Mouse (Mus musculus) heart, embryonic 14.5 days (tissue): ENCODE measurements around the gene Ctdnep1. TPM values are rescaled to one million over a fixed set of nuclear protein-coding genes. Genes with fewer than 3 reads are reported as not detected.
A peak's percentile ranks its signal among the peaks of the same experiment; 100 is the strongest.
"Not testable (repeated sequence)": the region's sequence is repeated elsewhere in the genome, so short reads cannot be mapped to it uniquely, and the experiment has no call there.

Source experiments
- ATAC-seq: fragments of 200-750 bp; cut with Nextera tagmentation; 2 replicates; pipeline ENCODE4 v1.8.0; 2017; ENCODE audit warnings: low read depth, moderate TSS enrichment; ENCODE audit not compliant: insufficient number of reproducible peaks, insufficient read depth, low FRiP score
- H3K27ac ChIP-seq, 2 experiments: fragments of 200-500 bp in 1 of 2; fragments of 300-500 bp in 1 of 2; sonication (generic) in 1 of 2; replicated peaks in 1 of 2; 2 replicates each; pipeline ENCODE4 v1.5.1; 2012 to 2014; ENCODE audit warnings: low read depth in 2 of 2, low read length in 2 of 2, control low read depth in 1 of 2, mild to moderate bottlenecking in 1 of 2, mixed read lengths in 1 of 2; ENCODE audit not compliant: control insufficient read depth in 1 of 2, insufficient read depth in 1 of 2
- H3K27me3 ChIP-seq: fragments of 300-500 bp; sonication (generic); 2 replicates; pipeline ENCODE4 v1.6.1; 2014; ENCODE audit warnings: mild to moderate bottlenecking, low read length, control low read depth; ENCODE audit not compliant: control insufficient read depth, insufficient read depth
- H3K36me3 ChIP-seq: fragments of 300-500 bp; sonication (generic); 2 replicates; pipeline ENCODE4 v1.6.1; 2014; ENCODE audit warnings: mild to moderate bottlenecking, control low read depth, low read length, mixed read lengths; ENCODE audit not compliant: control insufficient read depth, insufficient read depth
- H3K4me1 ChIP-seq, 2 experiments: fragments of 200-500 bp in 1 of 2; fragments of 300-500 bp in 1 of 2; sonication (generic) in 1 of 2; 2 replicates each; pipeline ENCODE4 v1.6.1; 2012 to 2014; ENCODE audit warnings: low read length in 2 of 2, control low read depth in 1 of 2, mixed read lengths in 1 of 2; ENCODE audit not compliant: control insufficient read depth in 2 of 2, insufficient read depth in 2 of 2
- H3K4me2 ChIP-seq: fragments of 300-500 bp; sonication (generic); 2 replicates; pipeline ENCODE4 v1.6.1; 2014; ENCODE audit warnings: mild to moderate bottlenecking, low read length
- H3K4me3 ChIP-seq, 2 experiments: fragments of 200-500 bp in 1 of 2; fragments of 300-500 bp in 1 of 2; sonication (generic) in 1 of 2; 2 replicates each; pipeline ENCODE4 v1.5.1; 2012 to 2014; ENCODE audit warnings: low read length in 2 of 2, mild to moderate bottlenecking in 2 of 2, control low read depth in 1 of 2, low read depth in 1 of 2, moderate library complexity in 1 of 2; ENCODE audit not compliant: control insufficient read depth in 1 of 2, insufficient read depth in 1 of 2
- H3K9ac ChIP-seq: fragments of 300-500 bp; sonication (generic); 2 replicates; pipeline ENCODE4 v1.6.1; 2014; ENCODE audit warnings: mild to moderate bottlenecking, low read length
- H3K9me3 ChIP-seq: fragments of 300-500 bp; sonication (generic); 2 replicates; pipeline ENCODE4 v1.6.1; 2016; ENCODE audit warnings: low read length, control low read depth; ENCODE audit not compliant: control insufficient read depth
- WGBS: fragments of 180-500 bp; shearing (Covaris S2); extraction: QIAGEN DNeasy Blood & Tissue Kit; methylation state at CpG from one replicate; pipeline ENCODE4 v1.1.7; 2014; 5-methylcytosine and 5-hydroxymethylcytosine counted together
- polyA plus RNA-seq: library from polyadenylated mRNA; unstranded; fragments of >200 nt; fragmentation: Nextera tagmentation; extraction: Ambion mirVana; gene quantifications from 2 replicates; pipeline ENCODE4 v1.2.1, GENCODE M21; 2014

Gene Ctdnep1
- polyA plus RNA-seq, 1 experiment from 2014 or later, result 26.0 TPM

DNA sequence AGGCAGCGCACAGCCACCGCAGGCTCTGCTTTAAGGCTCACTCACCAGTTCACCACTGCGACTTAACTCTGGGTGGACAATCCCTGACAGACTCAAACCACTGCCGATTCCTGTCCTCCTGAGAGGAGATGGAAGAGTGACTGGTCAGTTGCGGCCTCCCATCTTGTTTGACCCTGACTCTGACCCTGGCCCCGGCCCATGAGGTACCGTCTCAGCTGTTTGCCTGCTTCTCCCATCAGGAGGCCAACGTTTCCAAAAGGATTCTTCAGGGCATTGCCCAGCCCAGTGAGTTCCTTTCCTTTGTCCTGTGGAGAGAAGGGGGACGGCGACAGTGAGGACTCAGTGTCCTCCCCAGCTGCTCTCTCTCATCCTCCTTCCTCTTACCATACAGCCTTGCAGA, 30.0 kb downstream of the Ctdnep1 start:
- Histone ChIP-seq H3K36me3 (peaks cover 82% of the 10 kb centered on the region), H3K9ac (no peak overlapping the region), H3K27ac (no peak overlapping the region), H3K4me1 (peaks cover 2 to 10% of the 10 kb centered on the region in 2 experiments; a peak in 3 of 4 replicates), H3K9me3 (no peaks in the 10 kb centered on the region), H3K4me3 (no peak overlapping the region), H3K27me3 (no peaks in the 10 kb centered on the region), H3K4me2 (no peak overlapping the region)
- no peak for ATAC-seq
- WGBS, result 87% methylated on average over 10 of the region's 10 CpGs

DNA sequence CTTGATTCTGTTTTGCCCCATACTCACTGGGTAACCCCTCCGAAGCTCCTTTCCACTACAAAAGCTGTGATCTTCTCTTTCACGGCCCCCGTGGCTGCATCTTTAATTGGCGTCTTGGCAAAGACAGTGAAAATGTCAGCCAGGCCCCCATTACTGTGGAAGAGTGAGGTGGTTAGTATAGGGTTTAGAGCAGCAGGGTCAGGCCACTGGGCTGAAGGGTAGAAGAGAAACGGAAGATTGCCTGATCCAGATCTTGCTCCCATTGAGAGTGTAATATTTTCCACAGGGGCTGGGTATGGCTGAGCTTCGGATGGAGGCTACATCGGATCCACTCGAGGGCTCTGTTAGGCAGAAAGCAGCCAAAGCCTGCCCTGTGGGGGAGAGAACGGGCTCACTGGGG, 32.0 kb downstream of the Ctdnep1 start:
- Histone ChIP-seq H3K9ac (no peak overlapping the region), H3K9me3 (no peaks in the 10 kb centered on the region), H3K4me1 (peaks cover 9 to 17% of the 10 kb centered on the region in 2 experiments), H3K27me3 (no peaks in the 10 kb centered on the region), H3K4me3 (no peak overlapping the region), H3K27ac (no peak overlapping the region), H3K4me2 (no peak overlapping the region), H3K36me3 (peaks cover 62% of the 10 kb centered on the region)
- ATAC-seq, result no peak
- WGBS, result 85% methylated on average over 9 of the region's 9 CpGs

DNA sequence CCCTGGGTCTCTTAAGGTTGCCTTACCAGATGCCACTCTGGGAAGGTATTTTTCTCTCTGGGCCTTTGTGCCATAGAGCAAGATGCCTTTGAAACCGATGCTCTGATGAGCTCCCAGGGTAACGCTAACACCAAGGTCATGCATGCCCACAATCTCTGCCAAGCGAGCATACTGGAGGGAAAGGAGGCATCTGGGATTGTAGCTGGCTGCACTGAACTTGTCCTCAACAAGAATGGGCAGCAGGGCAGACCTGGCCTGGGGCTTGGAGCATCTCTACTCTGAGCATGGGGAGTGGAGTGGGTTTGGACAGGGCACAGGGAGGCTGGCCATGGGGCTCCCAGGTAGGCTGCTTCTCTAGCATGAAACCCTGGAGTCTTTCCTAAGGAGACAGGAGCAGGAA, 32.5 kb downstream of the Ctdnep1 start:
- Histone ChIP-seq H3K27ac (no peak overlapping the region), H3K9ac (no peak overlapping the region), H3K36me3 (peaks cover 57% of the 10 kb centered on the region), H3K4me1 (peaks cover 12 to 20% of the 10 kb centered on the region in 2 experiments), H3K27me3 (no peaks in the 10 kb centered on the region), H3K4me3 (no peak overlapping the region), H3K4me2 (no peak overlapping the region), H3K9me3 (no peaks in the 10 kb centered on the region)
- 85% methylated on average over 3 of the region's 3 CpGs for WGBS
- no peak for ATAC-seq

DNA sequence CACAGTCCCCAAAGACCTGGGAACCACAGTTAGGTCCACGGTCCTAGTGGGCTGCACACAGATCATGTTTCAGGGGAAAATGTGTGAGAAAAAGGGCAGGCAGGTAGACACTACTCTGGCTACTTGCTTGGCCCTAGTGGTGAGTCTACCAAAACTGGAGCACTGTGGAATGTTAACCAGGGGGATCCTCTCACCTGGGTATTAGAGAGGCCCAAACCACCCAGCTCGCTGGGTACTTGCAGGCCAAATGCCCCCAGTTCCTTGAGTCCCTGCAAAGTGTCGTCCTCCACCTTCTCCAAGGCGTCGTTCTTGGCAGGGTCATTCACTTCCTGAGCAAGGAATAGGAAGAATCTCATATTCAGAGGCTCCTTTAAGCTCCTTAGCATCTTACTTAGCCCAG, 33.1 kb downstream of the Ctdnep1 start:
- H3K4me3 ChIP-seq, result peak overlapping the region in 1 of 2 experiments; percentile 70; a peak in 1 of 4 replicates
- H3K27me3 ChIP-seq, result no peaks in the 10 kb centered on the region
- WGBS, result 62% methylated on average over 5 of the region's 5 CpGs
- H3K27ac ChIP-seq, result peak overlapping the region in 1 of 2 experiments; percentile 85; a peak in 1 of 4 replicates
- peak overlapping the region; percentile 81 for H3K4me2 ChIP-seq
- peak overlapping the region; percentile 89 for H3K9ac ChIP-seq
- ATAC-seq, result no peak
- peaks cover 12 to 26% of the 10 kb centered on the region in 2 experiments for H3K4me1 ChIP-seq
- H3K36me3 ChIP-seq, result peaks cover 51% of the 10 kb centered on the region
- H3K9me3 ChIP-seq, result no peaks in the 10 kb centered on the region

DNA sequence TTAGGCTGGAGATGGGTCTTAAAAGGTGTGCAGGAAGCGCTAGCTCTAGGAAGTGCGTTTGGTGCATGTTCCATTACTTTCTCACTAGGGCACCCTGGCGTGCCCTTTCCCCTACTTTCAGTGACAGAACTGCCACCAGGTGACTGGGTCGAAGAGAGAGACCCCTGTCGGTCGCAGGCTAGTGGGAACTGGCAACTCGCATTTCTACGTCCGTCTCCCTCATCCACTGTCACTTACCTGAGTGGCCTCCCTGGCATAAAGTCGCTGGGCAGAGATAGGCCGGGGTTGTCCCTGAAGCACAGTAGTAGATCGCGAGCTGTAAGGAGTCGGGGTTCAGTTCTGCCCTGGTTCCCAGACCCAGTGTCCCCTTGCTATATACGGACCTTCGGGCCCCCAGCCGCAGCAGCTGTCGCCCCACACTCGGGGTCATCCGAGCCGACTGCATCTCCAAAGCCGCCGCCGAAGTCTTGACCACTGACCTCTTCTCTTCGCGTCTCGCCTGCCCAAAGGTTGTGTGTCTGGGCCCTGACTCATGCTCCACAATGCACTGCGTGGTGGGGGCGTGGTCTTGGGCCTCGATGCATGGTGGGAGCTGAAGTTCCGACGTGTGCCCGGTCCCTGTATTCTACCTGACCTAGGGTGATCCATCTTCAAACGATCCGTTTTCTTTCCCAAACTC, 34.1 kb downstream of the Ctdnep1 start, which contains the start of gene Acadvl:
Acadvl (minus strand) TSS at position 532 of the 679 bp plus-strand sequence.
- ATAC-seq, result peak; percentile 68
- WGBS, result under 1% methylated on average over 35 of the region's 35 CpGs
- Histone ChIP-seq H3K4me3 (peak within 1 kb of the TSS; percentile 70 to 71), H3K9ac (peak within 1 kb of the TSS; percentile 89), H3K36me3 (peaks cover 41% of the 10 kb centered on the region), H3K27me3 (no peaks in the 10 kb centered on the region), H3K4me2 (peak within 1 kb of the TSS; percentile 81), H3K27ac (peak within 1 kb of the TSS; percentile 83 to 85), H3K4me1 (peaks cover 13 to 36% of the 10 kb centered on the region in 2 experiments), H3K9me3 (no peaks in the 10 kb centered on the region)

DNA sequence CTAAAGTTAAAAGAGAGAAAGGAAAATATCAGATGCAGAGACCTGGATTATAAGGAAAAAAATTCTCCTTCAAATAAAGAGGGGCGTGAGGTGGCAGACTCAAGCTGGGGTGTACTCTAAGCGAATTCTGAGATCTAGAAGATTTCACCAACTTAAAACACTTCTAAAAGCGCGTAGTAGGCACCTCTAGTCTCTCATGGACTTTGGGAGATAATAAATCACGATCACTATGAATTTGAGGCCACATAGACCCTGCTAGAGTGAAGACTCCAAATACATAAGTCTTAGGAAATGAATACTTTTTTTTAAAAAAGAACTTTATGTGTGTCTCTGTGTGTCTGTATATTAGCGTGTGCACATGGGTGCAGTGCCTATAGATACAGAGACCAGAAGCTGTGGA, 34.7 kb downstream of the Ctdnep1 start:
- WGBS, result 56% methylated on average over 6 of the region's 6 CpGs
- peak overlapping the region; percentile 89 for H3K9ac ChIP-seq
- H3K9me3 ChIP-seq, result no peaks in the 10 kb centered on the region
- peaks cover 34% of the 10 kb centered on the region for H3K36me3 ChIP-seq
- peak overlapping the region; percentile 81 for H3K4me2 ChIP-seq
- H3K27me3 ChIP-seq, result no peaks in the 10 kb centered on the region
- ATAC-seq, result no peak
- no peak overlapping the region for H3K27ac ChIP-seq
- H3K4me3 ChIP-seq, result peak overlapping the region in 1 of 2 experiments; percentile 70; a peak in 2 of 4 replicates
- H3K4me1 ChIP-seq, result peaks cover 15 to 42% of the 10 kb centered on the region in 2 experiments

DNA sequence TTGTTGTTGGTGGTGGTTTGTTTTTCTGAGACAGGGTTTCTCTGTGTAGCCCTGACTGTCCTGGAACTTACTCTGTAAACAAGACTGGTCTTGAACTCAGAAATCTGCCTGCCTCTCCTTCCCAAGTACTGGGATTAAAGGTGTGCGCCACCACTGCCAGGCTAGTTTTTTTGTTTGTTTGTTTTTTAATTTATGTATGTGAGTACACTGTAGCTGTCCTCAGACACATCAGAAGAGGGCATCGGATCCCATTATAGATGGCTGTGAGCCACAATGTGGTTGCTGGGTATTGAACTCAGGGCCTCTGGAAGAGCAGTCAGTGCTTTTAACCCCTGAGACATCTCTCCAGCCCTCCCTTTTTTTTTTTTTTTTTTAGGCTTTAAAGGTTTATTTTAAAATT, 35.2 kb downstream of the Ctdnep1 start:
- H3K36me3 ChIP-seq, result peaks cover 29% of the 10 kb centered on the region
- 71% methylated on average over 2 of the region's 2 CpGs for WGBS
- H3K27me3 ChIP-seq, H3K4me3 ChIP-seq, H3K9ac ChIP-seq, H3K9me3 ChIP-seq, ATAC-seq, H3K4me2 ChIP-seq, H3K27ac ChIP-seq: not testable (repeated sequence)
- peaks cover 15 to 42% of the 10 kb centered on the region in 2 experiments for H3K4me1 ChIP-seq
